Mouse (Mus musculus): ENCODE results near the gene Tcf19.

GRCm38 (mm10) chr17:35544001-35544400, 27.4 kb upstream of the Tcf19 start:
- TF ChIP-seq CTCF (IDR thresholded peaks at IDR 0.05; ENCODE audit: extremely low read depth, insufficient read length, insufficient replicate concordance, low read depth, low read length): no peak
- TF ChIP-seq POLR2A (IDR thresholded peaks at IDR 0.05; ENCODE audit: low read depth, low read length): no peak

Measured in small intestine, adult 2 months (tissue).